16 mouse cellular contexts compared by ENCODE assay signal in genomic region chr10:120911971-120912370, GRCm38 (mm10). TPM values are rescaled to one million over a fixed set of nuclear protein-coding genes. Genes with fewer than 3 reads are reported as not detected.
DNase-seq lines count a peak whose midpoint lies in the region; ATAC-seq and TF ChIP-seq lines count a peak whose summit lies in the region.
"Had no signal": no experiment of that assay in that cellular context is flagged by ENCODE, and none has a peak within 500 bp of the region (broad histone marks: within the 10 kb centered on the region; RNA-seq: fewer than 3 reads in every experiment).

No protein-coding gene starts in this region.

- no peak overlapping the region for H3K9ac ChIP-seq in kidney, embryonic 14.5 days (ENCODE audit: low read depth, low read length)
- no peak overlapping the region for H3K9ac ChIP-seq in CH12.LX (ENCODE audit: insufficient read depth, low read depth)
- no peak overlapping the region for H3K9ac ChIP-seq in hindbrain, embryonic 14.5 days
- H3K9ac ChIP-seq: embryonic facial prominence, embryonic 12.5 days; forebrain, embryonic 12.5 days; heart, embryonic 13.5 days; neural tube, embryonic 13.5 days had no signal

- H3K9me3 ChIP-seq in kidney, embryonic 14.5 days (ENCODE audit: control insufficient read depth, low read length): no peaks in the 10 kb centered on the region
- H3K9me3 ChIP-seq in CH12.LX (replicated peaks; ENCODE audit: low read length): no peaks in the 10 kb centered on the region
- H3K9me3 ChIP-seq in hindbrain, embryonic 14.5 days (ENCODE audit: control insufficient read depth, low read length): no peaks in the 10 kb centered on the region
- H3K9me3 ChIP-seq: embryonic facial prominence, embryonic 12.5 days; forebrain, embryonic 12.5 days; heart, embryonic 13.5 days; neural tube, embryonic 13.5 days had no signal

- TF ChIP-seq RAD21 in CH12.LX (IDR thresholded peaks at IDR 0.05; ENCODE audit: low read depth, low read length): peak; percentile 36

- H3K4me1 ChIP-seq in kidney, adult 2 months (ENCODE audit: control insufficient read depth, insufficient read depth, low read length): no peaks in the 10 kb centered on the region
- H3K4me1 ChIP-seq in kidney, embryonic 14.5 days (ENCODE audit: control insufficient read depth, insufficient read depth, low read length): no peaks in the 10 kb centered on the region
- H3K4me1 ChIP-seq in CH12.LX (ENCODE audit: control insufficient read depth in 1 of 2, insufficient read depth in 2 of 2): peaks cover 0 to 6% of the 10 kb centered on the region in 2 experiments; a peak in 1 of 4 replicates
- H3K4me1 ChIP-seq in embryonic fibroblast, embryonic 13.5 days (ENCODE audit: control insufficient read depth, insufficient read depth, low read length): peaks cover 5% of the 10 kb centered on the region
- H3K4me1 ChIP-seq in thymus, adult 2 months (replicated peaks; ENCODE audit: control insufficient read depth, insufficient read depth, low read length): no peaks in the 10 kb centered on the region
- no peaks in the 10 kb centered on the region for H3K4me1 ChIP-seq in hindbrain, embryonic 14.5 days (replicated peaks; ENCODE audit: control insufficient read depth, insufficient read depth, low read length)
- H3K4me1 ChIP-seq: embryonic facial prominence, embryonic 12.5 days; forebrain, embryonic 12.5 days; neural tube, embryonic 13.5 days had no signal

- TF ChIP-seq EP300 in CH12.LX (IDR thresholded peaks at IDR 0.05; ENCODE audit: low read length): no peak

- in situ Hi-C loops in CH12.LX (cut with MboI; ENCODE audit: low pct_ligation_motif_present, low pct_unique_long_range_greater_than_20kb, low sequenced_read_pairs): no loop called here

- no peak for ATAC-seq in kidney, embryonic 14.5 days (ENCODE audit: low FRiP score, low TSS enrichment)
- no peak for ATAC-seq in hindbrain, embryonic 14.5 days (ENCODE audit: low FRiP score)
- ATAC-seq: hindbrain, embryonic 16.5 days had no signal

- no peak overlapping the region for H3K27ac ChIP-seq in kidney, adult 2 months (ENCODE audit: insufficient read depth, low read depth, low read length)
- no peak overlapping the region for H3K27ac ChIP-seq in kidney, embryonic 14.5 days (ENCODE audit: low read depth, low read length)
- no peak overlapping the region for H3K27ac ChIP-seq in CH12.LX (ENCODE audit: insufficient read depth, low read depth)
- no peak overlapping the region for H3K27ac ChIP-seq in embryonic fibroblast, embryonic 13.5 days (ENCODE audit: insufficient read depth, low read length)
- H3K27ac ChIP-seq in thymus, adult 2 months (ENCODE audit: control insufficient read depth, insufficient read depth, low read length): no peak overlapping the region
- no peak overlapping the region for H3K27ac ChIP-seq in hindbrain, embryonic 14.5 days
- H3K27ac ChIP-seq: embryonic facial prominence, embryonic 12.5 days; forebrain, embryonic 12.5 days; heart, embryonic 13.5 days; neural tube, embryonic 13.5 days had no signal

- no peak for DNase-seq in kidney, adult 2 months
- DNase-seq in 3T3-L1 (ENCODE audit: low read depth, low spot score): peak; percentile 16
- DNase-seq in CH12.LX (ENCODE audit: extremely low read depth): peak; percentile 13
- no peak for DNase-seq in thymus, adult 2 months
- DNase-seq in right cerebral cortex, postnatal 4 days: no peak
- no peak for DNase-seq in hindbrain, embryonic 14.5 days (ENCODE audit: low spot score)
- DNase-seq: cerebellum, postnatal 14 days; midbrain, embryonic 14.5 days; retina, postnatal 1 day had no signal

- no peaks in the 10 kb centered on the region for H3K27me3 ChIP-seq in kidney, adult 2 months (replicated peaks; ENCODE audit: control insufficient read depth, insufficient read depth, low read length)
- H3K27me3 ChIP-seq in kidney, embryonic 14.5 days (ENCODE audit: control insufficient read depth, insufficient read depth, low read length): no peaks in the 10 kb centered on the region
- H3K27me3 ChIP-seq in CH12.LX (replicated peaks): no peaks in the 10 kb centered on the region
- no peaks in the 10 kb centered on the region for H3K27me3 ChIP-seq in thymus, adult 2 months (ENCODE audit: control insufficient read depth, insufficient read depth, low read length)
- no peaks in the 10 kb centered on the region for H3K27me3 ChIP-seq in hindbrain, embryonic 14.5 days (ENCODE audit: control insufficient read depth, insufficient read depth, low read length)
- H3K27me3 ChIP-seq: embryonic facial prominence, embryonic 12.5 days; forebrain, embryonic 12.5 days; heart, embryonic 13.5 days; neural tube, embryonic 13.5 days had no signal

- dilution Hi-C loops in CH12.LX (cut with MboI; ENCODE audit: extremely low pct_ligation_motif_present, extremely low pct_unique_long_range_greater_than_20kb, low sequenced_read_pairs): no loop called here

- H3K36me3 ChIP-seq in kidney, adult 2 months (ENCODE audit: control insufficient read depth, insufficient read depth, low read length): no peaks in the 10 kb centered on the region
- H3K36me3 ChIP-seq in kidney, embryonic 14.5 days (ENCODE audit: control insufficient read depth, insufficient read depth, low read length): no peaks in the 10 kb centered on the region
- H3K36me3 ChIP-seq in CH12.LX (replicated peaks in 1 of 2; ENCODE audit: control insufficient read depth in 1 of 2, insufficient read depth in 1 of 2, low read length in 1 of 2): no peaks in the 10 kb centered on the region
- H3K36me3 ChIP-seq in thymus, adult 2 months (ENCODE audit: control insufficient read depth, insufficient read depth, low read length): no peaks in the 10 kb centered on the region
- no peaks in the 10 kb centered on the region for H3K36me3 ChIP-seq in hindbrain, embryonic 14.5 days (replicated peaks; ENCODE audit: control insufficient read depth, insufficient read depth)
- H3K36me3 ChIP-seq: embryonic facial prominence, embryonic 12.5 days; forebrain, embryonic 12.5 days; neural tube, embryonic 13.5 days had no signal

- H3K4me2 ChIP-seq in kidney, embryonic 14.5 days (replicated peaks; ENCODE audit: low read depth, low read length): no peak overlapping the region
- H3K4me2 ChIP-seq in CH12.LX (ENCODE audit: insufficient read depth, low read depth, poor library complexity, severe bottlenecking): no peak overlapping the region
- H3K4me2 ChIP-seq in hindbrain, embryonic 14.5 days (replicated peaks): no peak overlapping the region
- H3K4me2 ChIP-seq: embryonic facial prominence, embryonic 12.5 days; forebrain, embryonic 12.5 days; heart, embryonic 13.5 days; neural tube, embryonic 13.5 days had no signal

- H3K79me2 ChIP-seq in CH12.LX (replicated peaks; ENCODE audit: control insufficient read depth, extremely low read depth, insufficient read depth, poor library complexity, severe bottlenecking): no peaks in the 10 kb centered on the region

- WGBS in kidney, adult 2 months: 84% methylated on average over 4 of the region's 4 CpGs
- 83% methylated on average over 4 of the region's 4 CpGs for whole genome bisulfite sequencing in kidney, embryonic 14.5 days
- 90% methylated on average over 4 of the region's 4 CpGs for WGBS in thymus, adult 2 months
- WGBS in hindbrain, embryonic 14.5 days: 82% methylated on average over 4 of the region's 4 CpGs

- TF ChIP-seq CTCF in kidney, adult 2 months (conservative IDR thresholded peaks at IDR 0.05; ENCODE audit: insufficient read depth, insufficient read length, low read depth, low read length): peak; percentile 27; the same call in 1 of the 2 replicates
- TF ChIP-seq CTCF in CH12.LX (conservative IDR thresholded peaks at IDR 0.05 in 1 of 2, IDR thresholded peaks at IDR 0.05 in 1 of 2; ENCODE audit: low read depth in 2 of 2, low read length in 2 of 2): peak in 1 of 2 experiments; percentile 57; a peak in 2 of 4 replicates
- TF ChIP-seq CTCF in embryonic fibroblast, embryonic 13.5 days (IDR thresholded peaks at IDR 0.05; ENCODE audit: borderline replicate concordance, insufficient read depth, low read length): 0 out of 2 replicates have a peak, but pooled peaks have one; percentile 4
- no peak for TF ChIP-seq CTCF in thymus, adult 2 months (IDR thresholded peaks at IDR 0.05; ENCODE audit: borderline replicate concordance, control insufficient read depth, extremely low read depth, insufficient read depth, low read length, poor library complexity)

- TF ChIP-seq POLR2A in kidney, adult 2 months (IDR thresholded peaks at IDR 0.05; ENCODE audit: low read depth, low read length): no peak
- no peak for TF ChIP-seq POLR2A in CH12.LX (IDR thresholded peaks at IDR 0.05; ENCODE audit: low read depth, low read length)
- TF ChIP-seq POLR2A in embryonic fibroblast, embryonic 13.5 days (IDR thresholded peaks at IDR 0.05; ENCODE audit: low read depth, low read length): no peak
- no peak for TF ChIP-seq POLR2A in thymus, adult 2 months (IDR thresholded peaks at IDR 0.05; ENCODE audit: control insufficient read depth, extremely low read depth, insufficient read depth, low read length, poor library complexity)

- no peak overlapping the region for H3K4me3 ChIP-seq in kidney, adult 2 months (ENCODE audit: insufficient read depth, low read depth, low read length)
- H3K4me3 ChIP-seq in kidney, embryonic 14.5 days (ENCODE audit: low read length): no peak overlapping the region
- H3K4me3 ChIP-seq in CH12.LX (replicated peaks in 1 of 3; ENCODE audit: low read depth in 2 of 3, low read length in 2 of 3, poor library complexity in 1 of 3): no peak overlapping the region
- no peak overlapping the region for H3K4me3 ChIP-seq in embryonic fibroblast, embryonic 13.5 days (ENCODE audit: insufficient read depth, low read length)
- H3K4me3 ChIP-seq in thymus, adult 2 months (ENCODE audit: control insufficient read depth, insufficient read depth, low read length): no peak overlapping the region
- H3K4me3 ChIP-seq in hindbrain, embryonic 14.5 days (replicated peaks; ENCODE audit: low read length): no peak overlapping the region
- H3K4me3 ChIP-seq: embryonic facial prominence, embryonic 12.5 days; forebrain, embryonic 12.5 days; heart, embryonic 13.5 days; neural tube, embryonic 13.5 days had no signal

TF ChIP-seq in CH12.LX, 34 proteins besides CTCF, POLR2A, EP300 and RAD21:
- TF ChIP-seq SMC3 (IDR thresholded peaks at IDR 0.05; ENCODE audit: low read depth, low read length) (peak; percentile 40), MYC (IDR thresholded peaks at IDR 0.05; ENCODE audit: low read depth, low read length) (no peak), GABPA (IDR thresholded peaks at IDR 0.05; ENCODE audit: insufficient replicate concordance, low read depth, low read length) (no peak), PAX5 (IDR thresholded peaks at IDR 0.05; ENCODE audit: low read length) (no peak)

RNA-seq across cellular contexts. Expression of gene Msrb3, which starts 13.1 kb away (rescaled TPM):
- 7.8 and 9.4 TPM in 2 replicates for polyA plus RNA-seq in kidney, adult 2 months (2012; rRNA removed)
- 10.2 TPM in 2 replicates for polyA plus RNA-seq in kidney, embryonic 14.5 days (2014; fragmentation: Nextera tagmentation; extraction: Ambion mirVana)
- not detected in 2 replicates for total RNA-seq in CH12.LX (2012; rRNA removed)
- not detected in 2 replicates for total RNA-seq in CH12.LX (2014; rRNA removed)
- not detected in 2 replicates for polyA plus RNA-seq in CH12.LX (2012; ENCODE audit: insufficient read length, low read depth)
- 181 and 191 TPM in 2 replicates for polyA plus RNA-seq in embryonic fibroblast, embryonic 13.5 days (2011; ENCODE audit: insufficient read length, low read depth, missing spikeins)
- 4.0 and 5.4 TPM in 2 replicates for polyA plus RNA-seq in thymus, adult 2 months (2012; rRNA removed)
- polyA plus RNA-seq in hindbrain, embryonic 14.5 days (2014; fragmentation: Nextera tagmentation; extraction: Ambion mirVana): 0.77 and 1.3 TPM in 2 replicates

Comparison
In these comparisons a context has a peak if more than half of its experiments do, and no peak if none do; other contexts are left out.
1. DNase-seq: peak in 3T3-L1 (single experiment) and CH12.LX (single experiment); none in kidney, adult 2 months (single experiment), thymus, adult 2 months (single experiment), right cerebral cortex, postnatal 4 days (single experiment) and hindbrain, embryonic 14.5 days (single experiment).
2. RNA of gene Msrb3, which starts 13.1 kb away (polyA plus RNA-seq): 181 to 191 TPM in embryonic fibroblast, embryonic 13.5 days; 10.2 TPM in kidney, embryonic 14.5 days, 7.8 to 9.4 TPM in kidney, adult 2 months, 4.0 to 5.4 TPM in thymus, adult 2 months, 0.77 to 1.3 TPM in hindbrain, embryonic 14.5 days and not detected in CH12.LX; every median in the first group is over 10 times any median in the second.